Mouse (Mus musculus): ENCODE measurements around the gene Pls3. TPM values are rescaled to one million over a fixed set of nuclear protein-coding genes. Genes with fewer than 3 reads are reported as not detected.
"Not testable (repeated sequence)": the region's sequence is repeated elsewhere in the genome, so short reads cannot be mapped to it uniquely, and the experiment has no call there.

The Pls3 gene
- polyA plus RNA-seq, 1 experiment = 44.2 TPM

DNA sequence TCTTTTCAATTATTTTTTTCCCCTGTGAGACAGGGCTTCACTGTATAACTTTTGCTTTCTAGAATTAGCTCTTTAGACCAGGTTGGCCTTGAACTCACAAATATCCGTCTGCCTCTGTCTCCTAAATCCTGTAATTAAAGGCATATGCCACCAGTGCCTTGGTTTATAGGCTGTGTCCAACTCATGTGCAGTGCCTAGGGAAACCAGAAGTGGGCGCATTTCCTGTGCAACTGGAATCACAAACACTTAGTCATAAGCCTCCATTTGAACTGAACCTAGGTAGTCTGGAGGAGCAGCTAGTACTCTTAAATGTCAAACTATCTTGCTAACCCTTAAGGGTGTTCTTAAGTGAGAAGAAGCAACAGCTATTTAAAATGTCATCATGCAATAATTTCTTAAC, 60.0 kb downstream of the Pls3 start:
- Histone ChIP-seq H3K4me1 (ENCODE audit: control insufficient read depth, insufficient read depth, low read length) (no peaks in the 10 kb centered on the region), H3K4me3 (replicated peaks; ENCODE audit: extremely low read depth, low read depth, low read length) (no peak overlapping the region)
- DNase-seq = no peak
- TF ChIP-seq POLR2A (IDR thresholded peaks at IDR 0.05; ENCODE audit: borderline replicate concordance, extremely low read depth, low read depth, low read length) (no peak), CTCF (IDR thresholded peaks at IDR 0.05; ENCODE audit: insufficient read depth, low read length) (no peak)
- 72% methylated on average over 2 of the region's 2 CpGs for WGBS

DNA sequence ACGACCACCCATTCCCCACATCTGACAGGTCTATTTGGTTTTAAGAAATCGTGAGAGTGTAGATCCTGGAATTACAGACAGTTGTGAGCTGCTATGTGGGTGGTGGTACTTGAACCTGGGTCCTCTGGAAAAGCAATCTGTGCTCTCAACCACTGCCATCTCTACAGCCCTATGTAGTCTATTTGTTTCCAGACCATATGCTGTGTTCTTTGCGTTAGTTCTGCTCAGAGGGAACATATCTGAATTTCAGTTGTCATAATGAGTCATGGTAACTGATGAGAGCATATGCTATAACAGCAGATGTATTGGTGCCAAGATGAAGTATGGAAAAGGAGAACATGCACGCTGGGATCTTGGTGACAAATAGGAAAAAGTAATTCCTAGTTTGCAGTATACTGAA, 60.9 kb downstream of the Pls3 start:
- no peak for DNase-seq
- TF ChIP-seq CTCF (IDR thresholded peaks at IDR 0.05; ENCODE audit: insufficient read depth, low read length) = no peak
- H3K4me3 ChIP-seq (replicated peaks; ENCODE audit: extremely low read depth, low read depth, low read length) = no peak overlapping the region
- no peaks in the 10 kb centered on the region for H3K4me1 ChIP-seq (ENCODE audit: control insufficient read depth, insufficient read depth, low read length)
- WGBS = 80% methylated on average over 4 of the region's 4 CpGs

DNA sequence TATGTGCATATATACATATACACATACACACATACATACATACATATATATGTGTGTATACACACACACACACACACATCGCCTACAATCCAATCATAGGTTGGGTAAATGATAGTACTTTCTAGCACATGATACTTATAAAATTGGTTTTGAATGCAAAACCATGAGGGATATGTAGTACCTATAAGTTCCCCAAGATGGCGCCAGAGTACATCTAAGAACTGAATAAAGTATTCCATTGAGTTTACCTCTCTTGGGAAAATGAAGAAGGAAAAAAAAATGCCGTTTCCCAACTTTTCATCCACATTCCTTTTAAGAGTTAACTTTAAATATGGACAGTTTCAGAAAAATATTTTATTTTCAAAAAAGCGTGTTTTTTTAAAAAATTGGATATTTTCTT, 78.4 kb downstream of the Pls3 start:
- TF ChIP-seq POLR2A (IDR thresholded peaks at IDR 0.05; ENCODE audit: borderline replicate concordance, extremely low read depth, low read depth, low read length) (no peak), CTCF (IDR thresholded peaks at IDR 0.05; ENCODE audit: insufficient read depth, low read length) (peak; percentile 34; the same call in 1 of the 2 replicates)
- 22% methylated on average over 4 of the region's 4 CpGs for WGBS
- H3K4me3 ChIP-seq (replicated peaks; ENCODE audit: extremely low read depth, low read depth, low read length) = no peak overlapping the region
- no peaks in the 10 kb centered on the region for H3K4me1 ChIP-seq (ENCODE audit: control insufficient read depth, insufficient read depth, low read length)
- DNase-seq = no peak

DNA sequence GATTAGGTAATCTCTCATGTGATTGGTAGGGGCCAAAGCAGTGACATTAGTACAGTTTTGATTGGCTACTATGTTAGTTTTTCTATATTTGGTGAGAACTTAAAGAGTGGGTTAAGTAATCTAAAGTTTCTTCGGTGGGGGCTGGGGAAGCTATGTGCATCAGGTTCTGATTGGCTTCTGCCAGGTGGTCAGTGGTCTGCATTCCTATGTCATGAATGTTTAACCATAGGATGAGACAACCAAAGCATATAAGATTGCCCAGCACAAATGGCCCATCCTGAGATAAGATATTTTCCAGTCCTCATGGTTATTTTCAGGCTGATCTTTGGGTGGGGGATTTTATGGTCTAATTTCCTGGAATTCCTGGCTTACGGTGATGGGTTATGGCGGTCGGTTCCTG, 95.2 kb downstream of the Pls3 start:
- 70% methylated on average over 4 of the region's 4 CpGs for WGBS
- TF ChIP-seq CTCF (IDR thresholded peaks at IDR 0.05; ENCODE audit: insufficient read depth, low read length) (no peak), POLR2A (IDR thresholded peaks at IDR 0.05; ENCODE audit: borderline replicate concordance, extremely low read depth, low read depth, low read length) (no peak)

DNA sequence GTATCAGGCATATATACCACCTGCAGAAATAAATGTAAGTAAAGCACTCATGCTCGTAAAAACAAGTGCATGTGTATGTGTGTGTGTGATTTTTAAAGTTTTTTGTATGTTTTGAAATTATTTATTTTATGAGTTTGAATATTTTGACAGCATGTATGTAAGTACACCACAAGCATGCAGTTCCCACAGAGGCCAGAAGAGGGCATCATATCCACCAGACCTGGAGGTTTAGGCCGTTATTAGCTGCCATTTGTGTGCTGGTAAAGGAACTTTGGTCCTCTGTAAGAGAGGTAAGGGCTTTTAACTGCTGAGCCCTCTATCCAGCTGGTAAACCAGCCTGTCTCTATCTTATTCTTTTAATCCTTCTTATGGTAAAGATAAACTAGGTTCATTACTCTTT, 97.5 kb downstream of the Pls3 start:
- DNase-seq = no peak
- Histone ChIP-seq H3K4me1 (ENCODE audit: control insufficient read depth, insufficient read depth, low read length) (no peaks in the 10 kb centered on the region), H3K4me3 (replicated peaks; ENCODE audit: extremely low read depth, low read depth, low read length) (no peak overlapping the region)
- TF ChIP-seq POLR2A (IDR thresholded peaks at IDR 0.05; ENCODE audit: borderline replicate concordance, extremely low read depth, low read depth, low read length) (no peak), CTCF (IDR thresholded peaks at IDR 0.05; ENCODE audit: insufficient read depth, low read length) (no peak)
- 89% methylated on average over 2 of the region's 2 CpGs for WGBS

More for the DNA sequence above, 95.2 kb downstream of the Pls3 start:
- DNase-seq = no peak
- no peaks in the 10 kb centered on the region for H3K4me1 ChIP-seq (ENCODE audit: control insufficient read depth, insufficient read depth, low read length)
- H3K4me3 ChIP-seq (replicated peaks; ENCODE audit: extremely low read depth, low read depth, low read length) = no peak overlapping the region

DNA sequence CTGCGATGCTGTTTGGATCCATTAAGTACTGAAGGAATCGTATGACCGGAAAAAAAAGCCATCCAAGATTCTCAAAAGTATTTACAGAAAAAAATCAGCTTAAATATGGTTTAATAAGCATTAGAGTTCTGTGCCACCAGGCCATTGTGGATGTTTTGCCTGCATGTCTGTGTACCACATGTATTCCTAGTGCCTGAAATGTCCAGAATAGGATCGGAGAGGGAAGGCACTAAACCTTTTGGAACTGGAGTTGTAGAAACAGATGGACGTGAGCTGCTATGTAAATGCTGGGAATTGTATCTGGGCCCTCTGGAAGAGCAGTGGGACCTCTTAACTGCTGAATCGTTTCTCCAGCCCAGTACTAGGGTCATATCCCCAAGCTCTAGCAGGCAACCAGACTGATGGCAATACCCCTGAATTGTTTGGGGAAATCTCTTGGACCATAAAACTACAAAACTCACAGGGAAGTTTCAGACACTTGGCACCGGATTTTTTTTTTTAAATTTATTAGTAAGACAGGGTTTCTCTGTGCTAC, 110.1 kb downstream of the Pls3 start:
- TF ChIP-seq POLR2A (IDR thresholded peaks at IDR 0.05; ENCODE audit: borderline replicate concordance, extremely low read depth, low read depth, low read length) (no peak), CTCF (IDR thresholded peaks at IDR 0.05; ENCODE audit: insufficient read depth, low read length) (no peak)
- Histone ChIP-seq H3K4me1 (ENCODE audit: control insufficient read depth, insufficient read depth, low read length) (peaks cover 3% of the 10 kb centered on the region), H3K4me3 (replicated peaks; ENCODE audit: extremely low read depth, low read depth, low read length) (peak overlapping the region; percentile 74)
- WGBS = 35% methylated on average over 7 of the region's 7 CpGs
- DNase-seq = no peak

DNA sequence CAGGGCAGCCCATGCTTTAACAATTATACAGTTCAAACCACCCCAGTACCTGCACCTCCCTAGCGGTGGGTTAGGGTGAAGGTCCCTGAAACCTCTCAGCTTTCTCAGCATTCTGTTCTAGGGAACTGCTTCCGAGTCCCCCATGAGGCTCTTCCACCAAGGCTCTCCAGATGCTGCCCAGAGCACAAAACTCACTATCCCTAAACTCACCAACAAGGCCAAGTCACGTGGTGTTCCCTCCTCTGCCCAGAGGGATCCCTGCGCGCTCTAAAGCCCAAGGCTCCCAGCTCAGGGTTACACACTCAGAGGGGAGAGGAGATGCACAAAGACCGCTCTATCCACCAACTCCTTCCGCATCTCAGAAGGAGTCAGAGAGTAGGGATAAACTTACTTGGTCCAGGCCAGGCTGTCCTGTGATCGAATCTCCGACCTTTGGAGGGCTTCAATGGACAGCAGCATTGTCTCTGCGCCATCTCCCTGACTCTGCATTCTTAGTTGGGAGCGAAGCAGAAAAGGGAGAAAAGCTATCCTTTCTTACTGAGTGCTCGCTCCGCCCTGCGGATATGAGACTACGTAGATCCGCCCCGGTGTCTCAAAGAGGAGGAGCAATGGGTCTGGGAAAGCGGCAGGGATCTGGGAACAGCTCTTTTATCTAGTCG, 110.7 kb downstream of the Pls3 start:
- 16% methylated on average over 19 of the region's 19 CpGs for WGBS
- peak; percentile 43; the same call in 1 of the 2 replicates for TF ChIP-seq POLR2A (IDR thresholded peaks at IDR 0.05; ENCODE audit: borderline replicate concordance, extremely low read depth, low read depth, low read length)
- TF ChIP-seq CTCF (IDR thresholded peaks at IDR 0.05; ENCODE audit: insufficient read depth, low read length) = no peak
- peaks cover 3% of the 10 kb centered on the region for H3K4me1 ChIP-seq (ENCODE audit: control insufficient read depth, insufficient read depth, low read length)
- H3K4me3 ChIP-seq (replicated peaks; ENCODE audit: extremely low read depth, low read depth, low read length) = peak overlapping the region; percentile 74
- peak; percentile 46 for DNase-seq

DNA sequence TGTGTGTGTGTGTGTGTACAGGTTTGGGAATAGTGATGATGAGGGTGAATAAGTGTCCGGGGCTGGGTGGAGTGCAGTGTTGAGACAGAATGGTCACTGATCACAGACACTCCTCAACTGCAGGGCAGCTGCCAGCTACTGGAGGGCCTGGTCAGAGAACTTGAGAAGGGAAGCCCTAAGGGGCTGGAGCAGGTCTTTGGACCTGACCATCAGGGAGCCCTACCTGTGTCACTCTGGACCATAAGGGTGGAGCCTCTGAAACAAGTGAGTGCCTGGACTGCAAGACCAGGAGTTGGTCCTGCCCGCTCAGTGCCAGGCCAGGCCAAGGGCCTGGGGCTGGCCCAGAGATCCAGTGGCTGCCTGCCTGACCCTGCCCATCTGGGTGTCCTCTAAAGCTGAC, 115.5 kb downstream of the Pls3 start:
- not testable (repeated sequence) for DNase-seq; H3K4me1 ChIP-seq (ENCODE audit: control insufficient read depth, insufficient read depth, low read length)
- 60% methylated on average over 2 of the region's 2 CpGs for WGBS

DNA sequence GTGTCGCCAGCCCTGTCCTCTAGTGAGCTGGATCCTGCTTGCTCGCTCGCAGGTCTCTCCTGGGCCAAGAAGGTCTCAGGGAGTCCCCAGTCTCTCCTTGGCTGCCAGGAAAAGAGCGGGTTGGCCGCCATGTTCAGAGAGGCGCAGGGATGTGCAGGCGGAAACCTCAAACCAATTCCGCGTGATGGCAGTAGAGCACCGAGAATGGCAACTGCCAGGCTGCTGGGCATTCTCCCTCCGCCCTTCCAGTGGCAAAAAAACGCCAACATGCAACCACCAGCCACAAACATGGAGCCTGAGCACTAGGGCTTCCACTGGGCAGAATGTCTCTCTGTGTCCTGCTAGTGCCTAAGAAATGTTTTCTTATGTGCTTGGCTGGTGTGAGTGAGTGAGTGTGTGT, 115.9 kb downstream of the Pls3 start:
- 50% methylated on average over 12 of the region's 12 CpGs for WGBS
- H3K4me1 ChIP-seq (ENCODE audit: control insufficient read depth, insufficient read depth, low read length); H3K4me3 ChIP-seq (replicated peaks; ENCODE audit: extremely low read depth, low read depth, low read length); DNase-seq: not testable (repeated sequence)

More for the DNA sequence above, 115.5 kb downstream of the Pls3 start:
- not testable (repeated sequence) for H3K4me3 ChIP-seq (replicated peaks; ENCODE audit: extremely low read depth, low read depth, low read length)

DNA sequence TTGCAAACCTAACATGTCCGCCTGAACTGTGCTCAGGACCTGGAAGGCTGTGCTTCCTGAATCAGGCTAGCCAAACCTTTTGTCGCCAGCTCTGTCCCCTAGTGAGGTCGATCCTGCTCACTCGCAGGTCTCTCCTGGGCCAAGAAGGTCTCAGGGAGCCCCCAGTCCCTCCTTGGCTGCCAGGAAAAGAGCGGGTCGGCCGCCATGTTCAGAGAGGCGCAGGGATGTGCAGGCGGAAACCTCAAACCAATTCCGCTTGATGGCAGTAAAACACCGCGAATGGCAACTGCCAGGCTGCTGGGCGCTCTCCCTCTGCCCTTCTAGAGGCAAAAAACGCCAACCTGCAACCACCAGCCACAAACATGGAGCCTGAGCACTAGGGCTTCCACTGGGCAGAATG, 117.0 kb downstream of the Pls3 start:
- H3K4me1 ChIP-seq (ENCODE audit: control insufficient read depth, insufficient read depth, low read length); H3K4me3 ChIP-seq (replicated peaks; ENCODE audit: extremely low read depth, low read depth, low read length); DNase-seq: not testable (repeated sequence)
- 65% methylated on average over 14 of the region's 14 CpGs for WGBS

DNA sequence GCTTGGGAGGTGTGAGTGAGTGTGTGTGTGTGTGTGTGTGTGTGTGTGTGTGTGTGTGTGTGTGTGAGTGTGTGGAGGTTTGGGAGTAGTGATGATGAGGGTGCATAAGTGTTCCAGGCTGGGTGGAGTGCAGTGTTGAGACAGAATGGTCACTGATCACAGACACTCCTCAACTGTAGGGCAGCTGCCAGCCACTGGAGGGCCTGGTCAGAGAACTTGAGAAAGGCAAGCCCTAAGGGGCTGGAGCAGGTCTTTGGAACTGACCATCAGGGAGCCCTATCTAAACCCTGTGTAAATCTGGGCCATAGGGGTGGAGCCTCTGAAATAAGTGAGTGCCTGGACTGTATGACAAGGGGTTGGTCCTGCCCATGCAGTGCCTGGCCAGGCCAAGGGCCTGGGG, 120.5 kb downstream of the Pls3 start:
- not testable (repeated sequence) for H3K4me1 ChIP-seq (ENCODE audit: control insufficient read depth, insufficient read depth, low read length); H3K4me3 ChIP-seq (replicated peaks; ENCODE audit: extremely low read depth, low read depth, low read length); DNase-seq

DNA sequence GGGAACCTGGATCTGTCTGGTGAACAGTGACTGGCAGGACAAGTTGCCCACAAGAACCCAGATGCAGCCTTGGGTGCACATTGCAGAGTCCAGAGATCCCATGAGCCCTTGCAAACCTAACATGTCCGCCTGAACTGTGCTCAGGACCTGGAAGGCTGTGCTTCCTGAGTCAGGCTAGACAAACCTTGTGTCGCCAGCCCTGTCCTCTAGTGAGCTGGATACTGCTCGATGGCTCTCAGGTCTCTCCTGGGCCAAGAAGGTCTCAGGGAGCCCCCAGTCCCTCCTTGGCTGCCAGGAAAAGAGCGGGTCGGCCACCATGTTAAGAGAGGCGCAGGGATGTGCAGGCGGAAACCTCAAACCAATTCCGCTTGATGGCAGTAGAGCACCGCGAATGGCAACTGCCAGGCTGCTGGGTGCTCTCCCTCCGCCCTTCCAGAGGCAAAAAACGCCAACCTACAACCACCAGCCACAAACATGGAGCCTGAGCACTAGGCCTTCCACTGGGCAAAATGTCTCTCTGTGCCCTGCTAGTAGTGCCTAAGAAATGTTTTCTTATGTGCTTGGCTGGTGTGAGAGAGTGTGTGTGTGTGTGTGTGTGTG, 124.8 kb downstream of the Pls3 start:
- not testable (repeated sequence) for H3K4me1 ChIP-seq (ENCODE audit: control insufficient read depth, insufficient read depth, low read length); DNase-seq; H3K4me3 ChIP-seq (replicated peaks; ENCODE audit: extremely low read depth, low read depth, low read length)
- WGBS = 45% methylated on average over 9 of the region's 12 CpGs

DNA sequence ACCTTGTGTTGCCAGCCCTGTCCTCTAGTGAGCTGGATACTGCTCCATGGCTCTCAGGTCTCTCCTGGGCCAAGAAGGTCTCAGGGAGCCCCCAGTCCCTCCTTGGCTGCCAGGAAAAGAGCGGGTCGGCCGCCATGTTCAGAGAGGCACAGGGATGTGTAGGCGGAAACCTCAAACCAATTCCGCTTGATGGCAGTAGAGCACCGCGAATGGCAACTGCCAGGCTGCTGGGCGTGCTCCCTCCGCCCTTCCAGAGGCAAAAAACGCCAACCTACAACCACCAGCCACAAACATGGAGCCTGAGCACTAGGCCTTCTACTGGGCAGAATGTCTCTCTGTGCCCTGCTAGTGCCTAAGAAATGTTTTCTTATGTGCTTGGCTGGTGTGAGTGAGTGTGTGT, 125.7 kb downstream of the Pls3 start:
- not testable (repeated sequence) for H3K4me1 ChIP-seq (ENCODE audit: control insufficient read depth, insufficient read depth, low read length); H3K4me3 ChIP-seq (replicated peaks; ENCODE audit: extremely low read depth, low read depth, low read length); DNase-seq
- WGBS = 45% methylated on average over 10 of the region's 10 CpGs

DNA sequence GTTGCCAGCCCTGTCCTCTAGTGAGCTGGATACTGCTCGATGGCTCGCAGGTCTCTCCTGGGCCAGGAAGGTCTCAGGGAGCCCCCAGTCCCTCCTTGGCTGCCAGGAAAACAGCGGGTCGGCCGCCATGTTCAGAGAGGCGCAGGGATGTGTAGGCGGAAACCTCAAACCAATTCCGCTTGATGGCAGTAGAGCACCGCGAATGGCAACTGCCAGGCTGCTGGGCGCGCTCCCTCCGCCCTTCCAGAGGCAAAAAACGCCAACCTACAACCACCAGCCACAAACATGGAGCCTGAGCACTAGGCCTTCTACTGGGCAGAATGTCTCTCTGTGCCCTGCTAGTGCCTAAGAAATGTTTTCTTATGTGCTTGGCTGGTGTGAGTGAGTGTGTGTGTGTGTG, 130.5 kb downstream of the Pls3 start:
- not testable (repeated sequence) for H3K4me1 ChIP-seq (ENCODE audit: control insufficient read depth, insufficient read depth, low read length); H3K4me3 ChIP-seq (replicated peaks; ENCODE audit: extremely low read depth, low read depth, low read length); DNase-seq
- 54% methylated on average over 14 of the region's 14 CpGs for WGBS

Data from lung, adult 2 months (tissue).